Mouse (Mus musculus): ENCODE results near the gene Smim6.

GRCm38 (mm10) chr11:115904231-115904955 is 7.4 kb upstream of the Smim6 start:
- TF ChIP-seq CTCF (IDR thresholded peaks at IDR 0.05; ENCODE audit: insufficient read depth, low read depth, low read length) (no peak), POLR2A (IDR thresholded peaks at IDR 0.05; ENCODE audit: insufficient read depth, low read depth, low read length) (no peak)

Data from olfactory bulb, adult 2 months (tissue).